Mouse (Mus musculus) thymus, postnatal 25 days (tissue): ENCODE results near the gene Cox17.
"Not testable (repeated sequence)": the region's sequence is repeated elsewhere in the genome, so short reads cannot be mapped to it uniquely, and the experiment has no call there.

Experiments used
- DNase-seq: peaks from one replicate; pipeline ENCODE4 v3.0.0; 2022

Gene Cox17

DNA sequence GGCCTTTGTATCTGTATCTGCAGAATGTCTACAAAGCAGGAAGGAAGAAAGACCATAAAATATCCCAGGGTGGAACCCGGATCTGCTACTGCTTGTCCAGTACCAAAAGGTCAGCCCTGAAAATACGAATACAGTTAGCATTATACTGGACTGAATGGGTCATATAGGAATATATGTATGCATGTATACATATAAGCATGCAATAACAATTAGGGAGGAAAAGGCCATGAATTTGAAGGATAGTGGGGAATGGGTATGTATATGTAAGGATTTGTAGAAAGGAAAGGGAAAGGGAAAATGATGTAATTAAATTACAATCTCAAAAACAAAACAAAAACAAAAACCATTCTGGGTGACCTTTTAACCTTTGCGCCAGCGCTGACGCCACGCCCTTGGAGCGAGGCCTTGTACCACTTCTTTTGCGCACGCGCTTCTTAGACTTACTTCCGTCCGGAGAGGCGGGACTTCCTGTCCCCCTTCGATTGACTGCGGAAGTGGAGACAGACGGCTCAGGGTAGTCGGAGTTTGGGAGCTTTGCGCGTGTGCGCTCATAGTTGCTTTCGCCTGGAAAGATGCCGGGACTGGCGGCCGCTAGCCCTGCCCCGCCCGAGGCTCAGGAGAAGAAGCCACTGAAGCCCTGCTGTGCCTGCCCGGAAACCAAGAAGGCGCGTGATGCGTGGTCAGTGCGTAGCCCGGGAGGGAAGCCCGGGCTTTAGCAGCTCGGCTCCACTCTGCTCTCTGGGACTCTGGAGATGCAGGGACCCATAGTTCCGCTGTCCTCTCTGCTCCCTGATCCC is at the start of gene Cox17, which contains the start of gene Gm21987:
Cox17 (plus strand) TSS at position 463 of the 797 bp plus-strand sequence.
Gm21987 (plus strand) TSS at position 512 of the 797 bp plus-strand sequence.
- peak; percentile 91 for DNase-seq

DNA sequence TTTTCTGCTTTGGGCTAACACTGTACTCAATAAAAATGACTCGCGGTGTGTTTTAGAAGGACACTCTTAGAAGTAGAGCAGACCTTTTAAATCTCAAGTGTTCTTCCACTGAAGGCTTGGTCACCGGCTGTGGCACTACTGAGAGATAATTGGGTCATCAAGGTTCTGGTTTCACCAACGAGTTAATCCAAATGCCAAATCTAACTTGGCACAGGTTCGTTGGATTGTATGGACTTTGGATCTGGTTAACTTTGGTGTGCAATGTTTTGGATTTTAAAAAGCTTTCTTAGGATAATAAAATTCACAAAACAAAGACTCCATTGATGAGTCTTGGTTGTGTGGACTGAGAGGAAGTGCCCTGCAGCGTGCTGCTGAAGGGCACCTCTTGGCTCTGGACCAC is 48.4 kb upstream of the Cox17 start:
- DNase-seq, result no peak

DNA sequence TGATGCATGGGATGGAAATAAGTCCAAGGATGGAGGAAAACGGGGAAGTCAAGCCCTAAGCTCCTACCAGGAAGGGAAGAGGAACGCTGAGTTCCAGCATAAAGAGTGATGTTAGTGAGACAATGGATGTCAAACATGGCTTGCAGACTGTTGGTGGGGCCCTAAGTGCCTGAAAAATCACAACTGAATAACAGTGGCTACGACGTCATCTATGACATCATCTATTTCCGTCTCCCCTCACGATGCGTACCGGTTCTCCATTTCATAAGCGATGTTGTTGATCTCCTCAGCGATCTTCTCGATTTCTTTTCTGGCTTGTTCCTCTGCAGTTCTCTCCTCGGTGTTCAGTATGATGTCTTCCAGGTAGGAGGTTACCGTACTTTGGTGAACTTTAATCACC is 44.4 kb upstream of the Cox17 start:
- DNase-seq, result no peak

DNA sequence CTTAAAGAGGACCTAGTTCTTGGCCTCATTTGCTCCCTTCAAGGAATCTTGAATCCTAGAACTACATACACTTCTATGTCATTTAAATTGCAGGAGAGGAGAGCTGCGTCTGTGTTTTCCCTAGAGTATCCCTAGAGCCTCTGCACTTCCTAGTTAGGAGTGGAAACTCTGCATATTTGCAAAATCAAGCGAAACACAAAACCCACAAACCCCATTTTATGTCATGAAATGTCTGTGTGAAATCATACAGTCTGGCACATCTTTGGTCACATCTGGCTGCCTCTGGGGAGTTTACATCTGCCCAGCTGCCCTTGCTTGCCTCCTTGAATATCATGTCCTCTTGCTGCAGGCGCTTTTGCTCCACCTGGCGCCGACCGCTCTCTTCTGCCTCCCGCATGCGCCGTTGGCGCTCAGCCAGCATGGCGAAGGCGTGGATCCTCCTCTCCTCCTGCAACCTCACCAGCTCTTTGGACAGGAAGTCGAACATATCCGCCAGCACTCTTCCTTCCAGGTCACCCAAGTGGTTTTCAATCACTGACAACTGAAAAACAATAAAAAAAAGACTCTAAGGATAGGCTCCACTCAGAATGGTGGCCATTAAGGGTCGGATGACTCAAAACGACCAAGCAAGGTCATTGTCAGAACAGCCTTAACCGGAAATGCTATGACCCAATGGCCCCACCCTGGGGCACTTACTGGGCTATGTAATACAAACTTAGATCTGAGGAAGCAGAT is 42.2 kb upstream of the Cox17 start:
- DNase-seq, result no peak

DNA sequence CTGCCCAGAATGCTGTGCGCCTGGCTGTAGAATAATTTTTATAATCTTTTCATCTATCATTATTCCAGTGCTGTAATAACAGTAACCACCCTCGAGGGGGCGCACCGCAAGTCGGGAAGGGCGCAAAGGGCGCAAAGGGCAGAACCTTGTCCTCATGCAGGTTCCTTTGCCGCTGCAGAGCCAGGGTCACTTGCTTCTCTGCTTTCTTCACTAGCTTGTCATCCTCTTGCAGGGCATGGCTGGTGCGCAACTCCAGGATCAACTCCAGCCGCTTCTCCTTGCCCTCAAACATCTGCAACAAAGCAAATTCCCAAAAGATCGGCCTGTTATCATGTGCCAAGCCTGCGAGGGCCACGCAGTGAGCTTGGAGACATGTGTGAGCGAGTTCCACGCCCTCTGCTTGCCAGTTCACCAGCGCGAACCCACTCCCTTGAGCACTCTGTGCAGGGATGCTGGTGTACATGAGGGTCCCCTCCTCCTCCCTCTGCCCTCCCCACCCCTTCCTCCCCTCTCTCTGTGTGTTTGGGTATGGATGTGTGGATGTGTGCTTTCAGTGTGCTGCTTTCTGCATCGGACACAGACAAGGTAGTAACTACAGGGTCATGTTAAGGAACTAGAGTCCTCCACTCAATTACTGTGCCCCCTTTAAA is 40.1 kb upstream of the Cox17 start:
- DNase-seq, result peak; percentile 30

DNA sequence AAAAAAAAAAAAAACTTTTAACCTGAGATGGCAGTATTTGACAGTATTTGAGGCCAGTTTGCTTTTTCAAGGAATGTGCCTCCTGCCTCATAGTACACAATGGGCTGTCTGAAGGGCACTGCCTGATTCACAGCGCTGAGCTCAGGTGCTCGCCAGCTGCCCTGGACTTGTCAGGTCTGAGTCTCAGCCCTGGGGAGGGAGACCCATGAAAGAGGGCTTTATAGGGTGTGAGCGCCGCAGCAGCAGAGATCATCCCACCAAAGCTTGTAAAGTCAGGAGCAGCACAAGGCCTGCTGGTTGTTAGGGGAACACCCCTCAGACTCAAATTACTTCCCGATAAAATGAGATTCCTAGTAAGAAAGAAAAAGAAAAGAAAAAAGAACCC is 39.6 kb upstream of the Cox17 start:
- no peak for DNase-seq

- DNase-seq, result no peak
Measured at GRCm38 (mm10) chr16:38307651-38308050, 39.1 kb upstream of the Cox17 start.

- DNase-seq, result no peak
Measured at GRCm38 (mm10) chr16:38308195-38308594, 38.6 kb upstream of the Cox17 start.

DNA sequence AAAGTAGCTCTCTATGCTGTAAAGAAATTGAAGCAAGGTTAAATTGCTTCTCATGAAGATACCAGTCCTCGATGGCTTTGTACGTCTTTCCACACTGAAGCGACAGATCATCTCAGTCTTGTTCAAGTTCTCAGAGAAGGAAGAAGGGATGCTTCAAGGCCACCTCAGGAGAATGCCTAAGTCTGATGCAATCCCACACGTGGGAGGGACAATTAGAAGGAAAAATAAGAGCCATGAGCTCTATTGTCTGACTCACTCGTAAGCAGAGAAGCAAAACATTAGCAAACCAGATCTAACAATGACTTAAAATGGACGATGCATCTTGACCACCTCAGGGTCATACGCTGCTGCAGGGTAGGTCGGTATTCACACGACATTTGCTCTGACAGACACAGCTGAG is 28.3 kb upstream of the Cox17 start:
- no peak for DNase-seq

DNA sequence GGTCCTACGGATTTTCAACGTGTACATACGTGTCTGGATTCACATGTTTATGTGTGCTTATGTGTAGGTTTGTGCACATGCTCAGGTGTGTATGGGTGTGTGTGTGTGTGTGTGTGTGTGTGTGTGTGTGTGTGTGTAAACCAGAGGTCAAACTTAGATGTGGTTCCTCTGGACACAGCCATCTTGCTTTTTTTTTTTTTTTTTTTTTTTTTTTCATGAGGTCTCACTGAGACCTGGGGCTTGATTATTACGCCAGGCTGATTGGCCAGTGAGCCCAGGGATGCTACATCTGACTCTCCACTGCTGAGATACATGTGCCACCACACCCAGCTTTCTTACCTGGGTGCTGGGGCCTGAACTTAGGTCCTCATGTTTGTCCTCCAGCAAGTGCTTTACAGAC is 27.7 kb upstream of the Cox17 start:
- no peak for DNase-seq

DNA sequence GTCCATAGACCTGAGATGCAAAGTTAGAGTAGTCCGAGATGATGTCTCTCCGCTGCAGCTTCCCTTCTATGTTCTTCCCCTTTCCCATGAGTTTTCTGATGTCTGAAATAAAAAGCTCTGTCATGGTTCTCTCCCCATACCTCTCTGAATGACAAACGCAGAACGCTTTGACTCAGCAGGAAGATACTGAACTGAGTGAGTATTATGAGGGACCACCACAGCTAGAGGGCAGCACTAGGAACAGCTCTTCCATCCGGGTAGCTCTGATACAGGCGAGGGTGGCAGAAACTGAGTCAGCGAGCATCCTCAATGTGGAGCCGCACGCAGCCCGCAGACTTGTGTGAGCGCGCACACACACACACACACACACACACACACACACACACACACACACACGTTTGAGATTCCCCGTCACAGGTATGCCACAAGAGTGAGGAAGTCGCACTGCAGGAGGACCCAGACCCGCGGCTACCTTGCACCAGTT is 25.3 kb upstream of the Cox17 start:
- DNase-seq, result peak; percentile 61

- no peak for DNase-seq
Measured at GRCm38 (mm10) chr16:38324311-38324710, 22.5 kb upstream of the Cox17 start.

DNA sequence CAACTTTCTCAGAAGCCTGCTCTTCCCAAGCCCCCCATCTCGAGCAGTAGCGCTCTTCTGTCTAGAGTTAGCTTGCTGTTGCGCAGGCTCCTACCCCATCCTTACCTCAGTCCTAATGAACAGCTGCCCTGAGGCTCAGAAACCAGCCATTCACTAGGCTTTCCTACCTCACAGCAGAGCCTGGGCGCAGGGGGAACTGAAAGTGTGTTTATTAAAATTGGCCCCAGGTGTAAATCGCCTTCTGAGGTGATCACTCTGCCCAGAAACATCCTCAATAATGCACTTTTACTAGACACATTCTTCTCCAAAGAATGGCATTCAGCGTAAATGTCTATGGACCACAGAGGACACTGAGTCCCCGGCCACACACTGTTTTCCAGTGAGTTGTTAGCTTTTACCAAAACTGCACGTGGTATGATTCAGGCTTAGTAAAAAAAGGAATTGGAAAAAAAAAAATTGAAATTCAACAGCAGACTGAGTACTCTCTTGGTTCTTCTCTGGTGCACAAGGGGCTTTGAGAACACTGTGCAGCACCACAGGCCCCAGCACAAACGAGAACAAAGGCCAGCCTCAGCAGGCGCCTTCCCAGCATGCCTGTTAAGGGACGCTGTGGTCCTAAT is 19.9 kb upstream of the Cox17 start:
- no peak for DNase-seq

DNA sequence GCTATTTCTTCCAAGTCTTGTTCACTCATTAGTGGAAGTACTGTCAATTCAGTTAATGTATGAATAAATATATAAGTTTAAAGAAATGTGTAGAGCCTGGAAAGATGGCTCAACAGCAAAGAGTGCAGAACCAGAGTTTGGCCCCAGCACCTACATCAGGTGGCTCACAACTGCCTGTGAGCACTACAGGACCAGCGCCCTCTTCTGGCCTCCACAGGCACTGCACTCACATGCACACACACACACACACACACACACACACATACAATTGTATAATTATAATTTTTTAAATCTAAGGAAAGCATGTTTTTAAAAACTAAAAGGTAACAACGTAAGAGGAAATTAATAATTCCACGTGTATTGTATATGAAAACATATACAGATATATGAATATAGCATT is 17.5 kb upstream of the Cox17 start:
- no peak for DNase-seq

DNA sequence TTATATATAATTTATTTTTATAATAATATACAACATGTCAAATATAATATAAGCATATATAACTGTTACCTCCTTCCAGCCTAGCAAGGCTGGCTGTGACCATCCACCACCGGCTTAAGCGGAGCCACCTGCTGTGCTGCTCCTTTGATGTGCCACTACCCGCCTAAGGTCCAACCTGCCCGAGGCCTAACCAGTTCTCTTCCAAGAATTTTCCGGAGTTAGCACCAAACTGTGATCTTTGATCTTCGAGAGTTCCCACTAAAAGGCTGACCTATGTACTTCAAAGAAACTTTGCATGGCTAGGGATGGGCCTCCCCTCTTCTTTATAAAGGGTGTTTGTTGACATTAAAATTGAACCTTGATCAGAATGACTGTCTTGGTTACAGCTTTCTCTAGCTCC is 12.4 kb upstream of the Cox17 start:
- DNase-seq, result no peak

DNA sequence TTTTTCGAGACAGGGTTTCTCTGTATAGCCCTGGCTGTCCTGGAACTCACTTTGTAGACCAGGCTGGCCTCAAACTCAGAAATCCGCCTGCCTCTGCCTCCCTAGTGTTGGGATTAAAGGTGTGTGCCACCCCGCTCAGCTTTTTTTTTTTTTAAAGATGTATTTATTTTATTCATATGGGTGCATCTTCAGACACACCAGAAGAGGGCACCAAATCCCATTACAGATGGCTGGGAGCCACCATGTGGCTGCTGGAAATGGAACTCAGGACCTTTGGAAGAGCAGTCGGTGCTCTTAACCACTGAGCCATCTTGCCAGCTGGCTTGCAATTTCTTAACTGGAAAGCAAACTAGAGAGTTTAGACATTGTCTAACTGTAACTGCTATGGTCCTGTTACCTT is 8.7 kb upstream of the Cox17 start:
- DNase-seq, result not testable (repeated sequence)

DNA sequence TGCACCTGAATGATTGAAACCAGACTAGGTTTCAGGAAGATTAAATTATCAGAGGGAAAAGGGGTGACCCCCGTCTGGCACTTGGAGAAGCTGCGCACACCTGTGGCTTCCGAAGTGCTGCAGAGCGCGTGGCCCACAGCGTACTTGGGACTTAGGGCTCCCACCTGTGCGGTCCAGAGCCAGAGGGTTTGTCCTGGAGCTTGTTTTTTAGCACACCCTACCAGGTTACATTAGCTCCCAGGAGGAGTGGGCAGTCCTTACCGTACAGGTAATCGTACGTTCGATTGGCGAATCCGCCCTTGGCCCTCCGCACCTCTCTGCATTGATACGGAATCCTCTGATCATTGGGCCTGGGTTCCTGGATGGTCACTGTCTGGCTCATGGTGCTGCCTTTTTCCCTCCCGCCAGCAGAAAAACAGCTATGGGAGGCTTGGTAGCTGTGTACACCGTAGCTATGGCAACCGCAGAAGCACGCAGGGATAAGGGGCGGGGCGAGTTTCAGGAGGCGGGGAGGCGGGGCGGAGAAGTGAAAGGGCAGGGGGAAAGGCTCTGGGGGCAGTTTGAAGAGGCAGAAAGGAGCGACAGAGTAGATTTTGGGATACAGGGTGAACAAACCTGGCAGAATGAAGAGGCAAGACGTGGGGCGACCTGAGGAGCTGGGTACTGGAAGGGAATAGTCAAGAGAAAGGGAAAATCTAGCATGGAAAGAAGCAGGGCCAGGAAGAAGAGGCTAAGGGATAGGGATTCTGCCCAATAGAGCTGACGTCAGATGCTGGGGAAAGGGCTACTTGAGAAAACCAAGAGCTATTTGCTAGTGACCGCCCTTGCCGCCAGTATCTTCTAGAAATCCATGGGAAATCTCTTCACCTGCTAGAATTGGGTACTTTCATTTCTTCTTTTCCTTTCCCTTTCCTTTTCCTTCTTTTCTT is 5.1 kb upstream of the Cox17 start, which contains the start of gene Maats1:
Maats1 (minus strand) TSS at position 748 of the 929 bp plus-strand sequence.
- peak; percentile 50 for DNase-seq

DNA sequence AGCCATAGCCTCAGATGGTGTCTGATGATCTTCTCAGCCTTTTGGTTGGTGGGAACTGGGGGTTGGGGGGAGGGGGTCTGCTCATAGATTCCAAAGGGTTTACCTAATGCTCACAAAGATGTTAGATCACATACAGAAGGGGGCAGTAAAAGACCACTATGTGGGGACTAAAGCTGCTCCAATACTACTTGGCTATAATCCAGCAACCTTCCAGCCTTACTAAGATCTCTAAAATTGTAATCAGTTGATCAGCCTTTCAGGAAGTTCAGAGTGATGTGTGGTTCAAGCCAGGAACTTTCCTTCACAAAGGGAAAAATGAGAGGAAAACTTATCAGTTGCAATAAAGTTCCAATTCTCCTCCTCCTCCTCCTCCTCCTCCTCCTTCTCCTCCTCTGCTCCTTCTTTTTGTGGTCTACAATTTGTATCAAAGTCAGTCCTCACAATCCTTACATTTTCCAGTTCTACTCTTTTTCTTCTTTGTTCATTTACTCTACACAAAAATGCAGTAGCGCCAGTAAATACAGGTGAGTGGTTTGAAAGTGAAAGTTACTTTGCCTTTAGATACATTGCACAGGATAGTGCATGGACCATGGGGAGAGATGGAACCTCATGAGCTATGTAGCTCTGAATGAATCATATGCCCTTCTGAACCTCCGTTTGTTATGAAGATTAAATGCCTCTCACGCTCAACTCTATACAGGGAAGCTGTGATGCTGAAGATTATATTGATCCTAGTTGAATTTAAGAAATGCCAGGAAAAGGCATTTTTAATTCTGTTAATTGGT is 1.7 kb upstream of the Cox17 start:
- no peak for DNase-seq

DNA sequence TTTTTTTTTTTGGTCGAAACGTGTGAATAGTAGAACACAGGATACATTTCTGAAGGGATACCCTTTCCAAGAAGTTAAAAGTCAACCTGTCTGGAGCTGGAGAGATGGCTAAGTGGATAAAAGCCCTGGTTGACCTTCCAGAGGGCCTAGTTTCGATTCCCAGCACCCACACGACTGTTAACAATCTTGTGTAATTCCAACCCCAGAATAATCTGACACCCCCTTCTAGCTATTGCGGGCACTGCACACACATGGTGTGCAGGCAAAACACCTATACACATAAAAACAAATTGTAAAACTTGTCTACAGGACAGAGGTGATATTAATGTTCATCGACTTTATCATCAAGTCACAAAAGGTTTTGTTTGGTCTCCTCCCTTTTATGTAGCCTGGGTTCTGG is 797 bp downstream of the Cox17 start:
- no peak for DNase-seq

DNA sequence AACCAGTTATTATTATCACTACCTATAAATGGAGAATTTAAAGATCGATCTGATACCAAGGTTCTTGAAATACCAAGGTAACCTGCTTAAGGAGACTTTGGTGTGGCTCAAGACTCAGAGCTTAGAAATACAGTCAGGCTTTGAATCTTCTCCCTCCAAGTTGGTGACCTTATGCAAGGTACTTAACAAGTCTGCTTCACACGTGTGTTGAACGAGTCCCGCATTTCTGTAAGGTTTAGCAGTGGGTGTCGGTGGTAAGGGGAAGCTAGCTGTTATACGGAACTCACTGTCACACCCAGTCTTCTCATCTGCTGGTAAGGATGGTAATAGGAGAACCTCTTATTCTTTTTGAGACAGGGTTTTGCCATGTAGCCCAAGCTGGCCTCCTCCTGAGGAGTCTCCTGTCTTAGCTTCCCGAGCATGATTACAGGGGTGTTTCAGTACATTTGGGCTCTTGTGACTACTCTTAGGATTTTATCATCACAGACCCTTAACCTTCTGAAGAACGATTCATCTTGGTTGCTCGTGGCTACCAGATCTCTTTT is 1.5 kb downstream of the Cox17 start:
- no peak for DNase-seq

- DNase-seq, result no peak
Measured at GRCm38 (mm10) chr16:38349881-38350280, 3.1 kb downstream of the Cox17 start.
